Mouse (Mus musculus): Measurements from ENCODE around the gene Gm48552. TPM values are rescaled to one million over a fixed set of nuclear protein-coding genes. Genes with fewer than 3 reads are reported as not detected.

Gm48552 gene
- total and polyA plus RNA-seq, 3 experiments = 0.89 to 1.2 TPM; not detected in 1

- TF ChIP-seq MEF2A (IDR thresholded peaks at IDR 0.05; ENCODE audit: extremely low read depth, insufficient replicate concordance, low read depth, low read length, poor library complexity, severe bottlenecking) (no peak), GATA1 (IDR thresholded peaks at IDR 0.05; ENCODE audit: low read depth, low read length) (no peak), ZKSCAN1 (IDR thresholded peaks at IDR 0.05; ENCODE audit: low read depth, low read length) (no peak), GABPA (IDR thresholded peaks at IDR 0.05; ENCODE audit: low read depth, low read length) (0 out of 2 replicates have a peak, but pooled peaks have one; percentile 22), KAT2A (conservative IDR thresholded peaks at IDR 0.05; ENCODE audit: low read depth, low read length) (no peak; the same call in 1 of the 2 replicates), TAL1 (IDR thresholded peaks at IDR 0.05; ENCODE audit: low read length) (no peak), TCF12 (IDR thresholded peaks at IDR 0.05; ENCODE audit: low read depth, low read length) (peak; percentile 35; the same call in 1 of the 2 replicates), ZC3H11A (IDR thresholded peaks at IDR 0.05; ENCODE audit: low read depth, low read length) (no peak), CTCF (IDR thresholded peaks at IDR 0.05 in 2 of 3, conservative IDR thresholded peaks at IDR 0.05 in 1 of 3; ENCODE audit: control insufficient read depth in 1 of 3, insufficient read depth in 1 of 3, low read depth in 2 of 3, low read length in 3 of 3, poor library complexity in 1 of 3, severe bottlenecking in 1 of 3) (no peak), NRF1 (IDR thresholded peaks at IDR 0.05; ENCODE audit: insufficient read depth, low read depth, low read length, poor library complexity, severe bottlenecking) (peak; percentile 99), USF2 (IDR thresholded peaks at IDR 0.05; ENCODE audit: borderline replicate concordance in 1 of 2, insufficient read depth in 1 of 2, low read depth in 1 of 2, low read length in 2 of 2) (no peak), SIN3A (IDR thresholded peaks at IDR 0.05; ENCODE audit: low read length) (peak; percentile 91), MAZ (IDR thresholded peaks at IDR 0.05; ENCODE audit: low read depth, low read length) (peak; percentile 78), HCFC1 (IDR thresholded peaks at IDR 0.05; ENCODE audit: low read depth, low read length) (peak; percentile 83)
Measured at GRCm38 (mm10) chr10:81378553-81379182, 10.1 kb upstream of the Gm48552 start (continued).

DNA sequence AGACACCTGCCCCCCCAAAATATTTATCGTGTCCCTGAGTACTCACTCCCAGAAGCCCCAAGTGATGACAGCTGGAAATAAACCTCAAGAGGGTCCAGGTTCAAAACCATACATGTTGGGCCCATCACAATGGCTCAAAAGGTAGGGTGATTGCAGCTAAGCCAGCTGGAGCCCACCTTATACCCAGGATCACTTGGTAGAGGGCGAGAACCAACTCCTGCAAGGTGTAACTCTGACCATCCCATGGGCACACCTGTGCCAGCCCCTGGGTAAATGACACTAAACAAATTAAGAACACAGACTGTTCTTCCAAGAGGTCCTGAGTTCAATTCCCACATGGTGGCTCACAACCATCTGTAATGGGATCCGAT, 9.6 kb upstream of the Gm48552 start:
- Histone ChIP-seq H3K9me3 (replicated peaks; ENCODE audit: insufficient read depth, low read length) (no peaks in the 10 kb centered on the region), H3K4me1 (ENCODE audit: control insufficient read depth in 1 of 2, insufficient read depth in 2 of 2, low read length in 2 of 2) (peaks cover 31 to 48% of the 10 kb centered on the region in 2 experiments), H3K27me3 (ENCODE audit: control insufficient read depth in 1 of 2, insufficient read depth in 2 of 2, low read length in 2 of 2) (no peaks in the 10 kb centered on the region), H3K4me3 (ENCODE audit: control insufficient read depth in 1 of 2, insufficient read depth in 1 of 2, low read depth in 2 of 2, low read length in 2 of 2) (peak overlapping the region; percentile 61 to 69), H3K27ac (ENCODE audit: control insufficient read depth, low read depth, low read length) (peak overlapping the region; percentile 93), H3K79me2 (ENCODE audit: control insufficient read depth, insufficient read depth, low read length, poor library complexity) (peaks cover 31% of the 10 kb centered on the region), H3K9ac (ENCODE audit: control insufficient read depth, low read depth, low read length, poor library complexity, severe bottlenecking) (peak overlapping the region; percentile 82), H3K36me3 (ENCODE audit: control insufficient read depth in 1 of 2, insufficient read depth in 2 of 2, low read length in 2 of 2) (peaks cover 5 to 45% of the 10 kb centered on the region in 2 experiments; a peak in 3 of 4 replicates)
- TF ChIP-seq KAT2A (conservative IDR thresholded peaks at IDR 0.05; ENCODE audit: low read depth, low read length) = no peak
- TF ChIP-seq MYC (IDR thresholded peaks at IDR 0.05; ENCODE audit: low read depth, low read length) = no peak
- no peak for TF ChIP-seq EP300 (IDR thresholded peaks at IDR 0.05; ENCODE audit: low read depth in 1 of 2, low read length in 2 of 2)
- no peak for TF ChIP-seq JUND (IDR thresholded peaks at IDR 0.05; ENCODE audit: low read depth, low read length)
- no peak for TF ChIP-seq MXI1 (IDR thresholded peaks at IDR 0.05; ENCODE audit: low read depth, low read length)
- no peak for TF ChIP-seq CHD2 (IDR thresholded peaks at IDR 0.05; ENCODE audit: low read length)
- no peak for TF ChIP-seq TCF12 (IDR thresholded peaks at IDR 0.05; ENCODE audit: low read depth, low read length)
- TF ChIP-seq POLR2AphosphoS5 (IDR thresholded peaks at IDR 0.05; ENCODE audit: borderline replicate concordance, low read depth, low read length) = no peak
- TF ChIP-seq ELF1 (IDR thresholded peaks at IDR 0.05; ENCODE audit: low read depth, low read length) = no peak
- TF ChIP-seq CHD1 (IDR thresholded peaks at IDR 0.05; ENCODE audit: low read depth, low read length) = no peak
- TF ChIP-seq UBTF (IDR thresholded peaks at IDR 0.05; ENCODE audit: borderline replicate concordance, insufficient read depth, low read depth, low read length) = no peak
- no peak for TF ChIP-seq HCFC1 (IDR thresholded peaks at IDR 0.05; ENCODE audit: low read depth, low read length)
- TF ChIP-seq GABPA (IDR thresholded peaks at IDR 0.05; ENCODE audit: low read depth, low read length) = no peak
- no peak for TF ChIP-seq ZC3H11A (IDR thresholded peaks at IDR 0.05; ENCODE audit: low read depth, low read length)
- TF ChIP-seq ETS1 (IDR thresholded peaks at IDR 0.05; ENCODE audit: low read depth, low read length) = no peak; the same call in 1 of the 2 replicates
- no peak for TF ChIP-seq USF1 (IDR thresholded peaks at IDR 0.05; ENCODE audit: low read depth, low read length)
- no peak for DNase-seq (ENCODE audit: low read depth, low spot score)
